Mouse (Mus musculus) cortical plate, adult 2 months (tissue): ENCODE results near the gene Gm10203.

Source experiments
- CTCF ChIP-seq: fragments of 200-500 bp; IDR thresholded peaks from 2 replicates; pipeline ENCODE4 v1.5.1; 2011; ENCODE audit warnings: mild to moderate bottlenecking, control low read depth, low read length; ENCODE audit not compliant: insufficient read depth; ENCODE audit errors: extremely low read depth
- POLR2A ChIP-seq: fragments of 200-500 bp; IDR thresholded peaks from 2 replicates; pipeline ENCODE4 v1.6.1; 2011; ENCODE audit warnings: mild to moderate bottlenecking, low read length, control low read depth; ENCODE audit not compliant: insufficient read depth; ENCODE audit errors: extremely low read depth

DNA sequence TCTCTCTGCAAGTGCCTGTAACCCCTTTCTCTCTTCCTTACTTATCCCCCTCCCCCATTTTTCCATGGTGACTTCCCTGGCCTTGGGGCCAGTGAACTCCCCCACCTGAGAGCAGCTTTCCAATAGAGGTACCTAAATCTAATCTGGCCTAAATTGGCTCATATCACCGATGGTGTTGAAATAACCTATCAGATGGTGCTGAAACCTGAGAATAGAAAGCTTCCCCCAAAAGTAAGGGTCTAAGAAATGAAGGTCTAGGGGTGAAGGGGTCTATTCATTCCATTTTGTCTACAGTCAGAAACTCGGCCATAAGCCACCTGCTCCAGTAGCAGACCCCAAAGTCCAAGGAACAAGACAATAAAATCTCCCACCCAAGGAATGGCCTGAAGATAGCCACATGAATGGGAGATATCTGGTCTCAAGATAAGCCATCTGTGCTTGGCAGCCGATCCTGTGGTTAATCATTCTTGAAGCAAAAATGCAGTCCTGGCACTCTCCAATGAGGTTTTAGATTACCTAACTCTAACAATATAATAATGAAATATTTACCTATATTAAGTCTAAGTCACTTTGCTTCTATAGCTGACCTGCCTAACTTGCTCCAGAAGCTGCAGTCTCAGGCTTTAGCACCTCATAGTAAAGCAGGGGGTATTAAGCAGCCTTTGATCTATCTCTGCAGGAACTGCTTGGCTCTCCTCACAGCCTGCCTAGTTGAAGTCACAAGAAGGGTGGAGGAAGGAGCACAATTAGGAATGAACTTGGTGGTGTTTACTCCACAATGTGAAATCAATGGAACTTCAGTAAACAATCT lies 25.3 kb downstream of the Gm10203 start:
- TF ChIP-seq POLR2A (no peak), CTCF (no peak)
